Mouse (Mus musculus) CH12.LX (cell line): ENCODE measurements around the gene Hamp2.

ENCODE experiments used
- CHD1 ChIP-seq: IDR thresholded peaks from 2 replicates; pipeline ENCODE4 v1.6.1; 2012; ENCODE audit warnings: low read depth, low read length, improper control_type of control experiment, inconsistent platforms
- CTCF ChIP-seq, 2 experiments: IDR thresholded peaks in 1 of 2; conservative IDR thresholded peaks in 1 of 2; 2 replicates each; pipeline ENCODE4 v1.5.1; 2011 to 2012; ENCODE audit warnings: low read depth in 2 of 2, low read length in 2 of 2, improper control_type of control experiment in 1 of 2, inconsistent platforms in 1 of 2, mild to moderate bottlenecking in 1 of 2, moderate library complexity in 1 of 2
- E2F4 ChIP-seq: IDR thresholded peaks from 2 replicates; pipeline ENCODE4 v1.6.1; 2011; ENCODE audit warnings: low read depth, low read length, improper control_type of control experiment; ENCODE audit not compliant: insufficient replicate concordance
- HCFC1 ChIP-seq: IDR thresholded peaks from 2 replicates; pipeline ENCODE4 v1.6.1; 2012; ENCODE audit warnings: low read depth, mild to moderate bottlenecking, inconsistent platforms, low read length, improper control_type of control experiment
- JUND ChIP-seq: conservative IDR thresholded peaks from 2 replicates; pipeline ENCODE4 v1.6.1; 2011; ENCODE audit warnings: low read depth, low read length, improper control_type of control experiment
- MAZ ChIP-seq: IDR thresholded peaks from 2 replicates; pipeline ENCODE4 v1.6.1; 2012; ENCODE audit warnings: low read depth, mild to moderate bottlenecking, inconsistent platforms, low read length, improper control_type of control experiment, moderate library complexity
- MXI1 ChIP-seq: IDR thresholded peaks from 2 replicates; pipeline ENCODE4 v1.6.1; 2011; ENCODE audit warnings: mild to moderate bottlenecking, low read depth, low read length, improper control_type of control experiment
- POLR2A ChIP-seq: IDR thresholded peaks from 2 replicates; pipeline ENCODE4 v1.6.1; 2011; ENCODE audit warnings: low read depth, mild to moderate bottlenecking, improper control_type of control experiment, low read length
- SIN3A ChIP-seq: IDR thresholded peaks from 2 replicates; pipeline ENCODE4 v1.6.1; 2012; ENCODE audit warnings: low read length, improper control_type of control experiment, inconsistent platforms
- USF1 ChIP-seq: IDR thresholded peaks from 2 replicates; pipeline ENCODE4 v1.6.1; 2014; ENCODE audit warnings: low read depth, mild to moderate bottlenecking, inconsistent platforms, low read length, improper control_type of control experiment

- no peak for TF ChIP-seq POLR2A
- no peak for TF ChIP-seq SIN3A
- TF ChIP-seq USF1: no peak
- TF ChIP-seq CHD1: no peak
- no peak for TF ChIP-seq E2F4
- no peak for TF ChIP-seq CTCF (conservative IDR thresholded peaks at IDR 0.05 in 1 of 2, IDR thresholded peaks at IDR 0.05 in 1 of 2; ENCODE audit: low read depth in 2 of 2, low read length in 2 of 2)
- no peak for TF ChIP-seq MXI1
- TF ChIP-seq HCFC1: no peak
- TF ChIP-seq MAZ: no peak
- no peak for TF ChIP-seq JUND
Observed at GRCm38 (mm10) chr7:30914732-30915131, 9.7 kb downstream of the Hamp2 start, which contains the start of gene Mag.
